Mouse (Mus musculus) limb, embryonic 15.5 days (tissue): Measurements from ENCODE around the gene Ncoa3. TPM values are rescaled to one million over a fixed set of nuclear protein-coding genes. Genes with fewer than 3 reads are reported as not detected.

Experiments used
- ATAC-seq: fragments of 200-750 bp; cut with Nextera tagmentation; 2 replicates; pipeline ENCODE4 v1.8.0; 2017; ENCODE audit warnings: low read depth, moderate TSS enrichment; ENCODE audit not compliant: insufficient number of reproducible peaks, low FRiP score, low TSS enrichment
- H3K27ac ChIP-seq: fragments of 300-500 bp; sonication (generic); 2 replicates; pipeline ENCODE4 v1.5.1; 2015; ENCODE audit warnings: moderate library complexity, mild to moderate bottlenecking, inconsistent platforms
- H3K27me3 ChIP-seq: fragments of 300-500 bp; sonication (generic); 2 replicates; pipeline ENCODE4 v1.6.1; 2015; ENCODE audit warnings: inconsistent platforms
- H3K36me3 ChIP-seq: fragments of 300-500 bp; sonication (generic); 2 replicates; pipeline ENCODE4 v1.6.1; 2015; ENCODE audit warnings: inconsistent platforms
- H3K4me1 ChIP-seq: fragments of 300-500 bp; sonication (generic); 2 replicates; pipeline ENCODE4 v1.6.1; 2015; ENCODE audit warnings: inconsistent platforms
- H3K4me2 ChIP-seq: fragments of 300-500 bp; sonication (generic); 2 replicates; pipeline ENCODE4 v1.6.1; 2015; ENCODE audit warnings: mild to moderate bottlenecking, inconsistent platforms
- H3K4me3 ChIP-seq: fragments of 300-500 bp; sonication (generic); 2 replicates; pipeline ENCODE4 v1.5.1; 2015; ENCODE audit warnings: mild to moderate bottlenecking, inconsistent platforms
- H3K9ac ChIP-seq: fragments of 300-500 bp; sonication (generic); 2 replicates; pipeline ENCODE4 v1.6.1; 2015; ENCODE audit warnings: inconsistent platforms
- H3K9me3 ChIP-seq: fragments of 300-500 bp; sonication (generic); 2 replicates; pipeline ENCODE4 v1.6.1; 2016; ENCODE audit warnings: inconsistent platforms
- WGBS: fragments of 180-500 bp; shearing (Covaris S2); methylation state at CpG from one replicate; pipeline ENCODE4 v1.1.7; 2015; 5-methylcytosine and 5-hydroxymethylcytosine counted together
- polyA plus RNA-seq: library from polyadenylated mRNA; unstranded; fragments of >200 nt; fragmentation: Nextera tagmentation; extraction: Ambion mirVana; gene quantifications from 2 replicates; pipeline ENCODE4 v1.2.1, GENCODE M21; 2015

Ncoa3 gene
- polyA plus RNA-seq, 1 experiment from 2014 or later, result 15.4 TPM

GRCm38 (mm10) chr2:165957257-165957828, 35.1 kb upstream of the Ncoa3 start:
- H3K4me1 ChIP-seq, result no peaks in the 10 kb centered on the region
- no peak overlapping the region for H3K4me3 ChIP-seq
- no peak overlapping the region for H3K27ac ChIP-seq
- WGBS, result 57% methylated on average over 9 of the region's 9 CpGs
- no peak overlapping the region for H3K4me2 ChIP-seq
- H3K27me3 ChIP-seq, result no peaks in the 10 kb centered on the region
- H3K9ac ChIP-seq, result no peak overlapping the region
- H3K9me3 ChIP-seq, result no peaks in the 10 kb centered on the region
- no peaks in the 10 kb centered on the region for H3K36me3 ChIP-seq
- ATAC-seq, result no peak

DNA sequence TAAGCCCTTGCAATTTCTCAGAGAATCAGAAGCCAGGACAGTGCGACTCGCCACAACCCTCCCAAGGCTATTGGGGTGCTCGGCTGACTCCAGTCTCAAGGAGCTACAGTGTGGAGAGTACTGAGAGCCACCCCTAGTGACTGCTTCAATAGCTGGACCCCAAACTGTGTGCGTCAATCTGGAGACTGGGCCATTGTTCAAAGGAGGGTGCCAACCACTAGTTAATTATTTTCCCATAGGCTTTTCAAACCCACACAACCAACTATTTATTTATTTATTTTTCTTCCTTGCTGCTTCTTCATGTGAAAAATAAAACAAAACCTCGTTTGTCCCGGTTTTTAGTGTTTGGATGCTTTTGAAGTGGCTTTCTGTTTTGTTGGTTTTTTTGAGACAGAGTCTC, 33.9 kb upstream of the Ncoa3 start:
- no peak overlapping the region for H3K4me2 ChIP-seq
- 92% methylated on average over 6 of the region's 6 CpGs for WGBS
- ATAC-seq, result no peak

GRCm38 (mm10) chr2:165960695-165961094, 31.7 kb upstream of the Ncoa3 start:
- H3K4me2 ChIP-seq, result no peak overlapping the region
- no peak overlapping the region for H3K9ac ChIP-seq
- H3K27ac ChIP-seq, result no peak overlapping the region
- no peak for ATAC-seq
- 53% methylated on average over 3 of the region's 3 CpGs for WGBS
- no peak overlapping the region for H3K4me3 ChIP-seq
- 0 out of 2 replicates have a peak, but pooled peaks cover 3% of the 10 kb centered on the region for H3K4me1 ChIP-seq
- no peaks in the 10 kb centered on the region for H3K36me3 ChIP-seq
- no peaks in the 10 kb centered on the region for H3K9me3 ChIP-seq
- no peaks in the 10 kb centered on the region for H3K27me3 ChIP-seq

More for the DNA sequence above, 33.9 kb upstream of the Ncoa3 start:
- no peak overlapping the region for H3K27ac ChIP-seq
- no peaks in the 10 kb centered on the region for H3K4me1 ChIP-seq
- no peak overlapping the region for H3K4me3 ChIP-seq
- no peak overlapping the region for H3K9ac ChIP-seq
- no peaks in the 10 kb centered on the region for H3K9me3 ChIP-seq
- H3K36me3 ChIP-seq, result no peaks in the 10 kb centered on the region
- no peaks in the 10 kb centered on the region for H3K27me3 ChIP-seq

GRCm38 (mm10) chr2:165962824-165963223, 29.6 kb upstream of the Ncoa3 start:
- no peak overlapping the region for H3K4me3 ChIP-seq
- no peaks in the 10 kb centered on the region for H3K36me3 ChIP-seq
- H3K27ac ChIP-seq, result no peak overlapping the region
- H3K4me1 ChIP-seq, result 0 out of 2 replicates have a peak, but pooled peaks cover 3% of the 10 kb centered on the region
- no peaks in the 10 kb centered on the region for H3K27me3 ChIP-seq
- WGBS, result 86% methylated on average over 5 of the region's 5 CpGs
- H3K9ac ChIP-seq, result no peak overlapping the region
- H3K9me3 ChIP-seq, result no peaks in the 10 kb centered on the region
- H3K4me2 ChIP-seq, result no peak overlapping the region
- ATAC-seq, result no peak

- 32% methylated on average over 4 of the region's 4 CpGs for WGBS
- 0 out of 2 replicates have a peak, but pooled peaks cover 3% of the 10 kb centered on the region for H3K4me1 ChIP-seq
- no peaks in the 10 kb centered on the region for H3K27me3 ChIP-seq
- H3K4me3 ChIP-seq, result no peak overlapping the region
- no peak overlapping the region for H3K27ac ChIP-seq
- no peak overlapping the region for H3K9ac ChIP-seq
- no peak overlapping the region for H3K4me2 ChIP-seq
- no peaks in the 10 kb centered on the region for H3K9me3 ChIP-seq
- ATAC-seq, result no peak
- no peaks in the 10 kb centered on the region for H3K36me3 ChIP-seq
Observed at GRCm38 (mm10) chr2:165964121-165964520, 28.3 kb upstream of the Ncoa3 start.

GRCm38 (mm10) chr2:165967076-165967475, 25.4 kb upstream of the Ncoa3 start:
- Histone ChIP-seq H3K27me3 (no peaks in the 10 kb centered on the region), H3K9ac (no peak overlapping the region), H3K4me1 (0 out of 2 replicates have a peak, but pooled peaks cover 3% of the 10 kb centered on the region), H3K36me3 (no peaks in the 10 kb centered on the region), H3K9me3 (no peaks in the 10 kb centered on the region), H3K4me3 (no peak overlapping the region), H3K27ac (no peak overlapping the region), H3K4me2 (no peak overlapping the region)
- ATAC-seq, result no peak
- 93% methylated on average over 2 of the region's 2 CpGs for WGBS

DNA sequence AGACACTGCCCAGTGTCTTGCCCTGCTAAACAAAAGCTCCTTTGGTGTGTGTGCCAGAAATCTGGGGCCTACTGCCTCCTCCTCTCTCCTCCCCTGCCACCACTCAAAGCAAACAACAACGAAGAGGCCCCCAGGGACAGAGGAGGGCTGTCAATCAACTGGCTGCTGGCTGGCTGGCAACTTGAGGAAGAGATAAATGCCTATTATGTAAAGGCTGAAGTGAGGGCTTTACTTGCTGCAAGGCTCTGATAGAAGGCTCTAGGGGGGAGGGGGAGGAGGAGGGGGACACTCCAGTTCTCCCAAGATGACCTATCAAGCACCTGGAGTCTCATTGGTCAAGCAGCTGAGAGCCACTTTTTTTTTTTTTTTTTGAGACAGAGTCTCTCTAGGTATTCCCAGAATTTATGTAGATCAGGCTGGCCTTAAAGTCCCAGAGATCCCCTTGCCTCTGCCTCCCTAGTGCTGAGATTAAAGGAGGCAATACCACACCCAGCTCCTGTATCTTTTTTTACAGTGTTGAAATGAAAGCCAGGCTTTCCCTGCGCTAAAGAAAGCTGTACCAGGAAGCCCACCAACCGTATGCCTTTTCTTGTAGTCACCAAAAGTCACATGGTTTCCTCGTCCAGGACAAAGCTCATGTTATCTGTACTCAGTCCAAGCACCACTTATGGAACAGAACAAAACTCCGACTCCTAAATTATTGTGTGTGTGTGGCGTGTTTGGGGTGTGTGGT, 24.4 kb upstream of the Ncoa3 start:
- 0 out of 2 replicates have a peak, but pooled peaks cover 3% of the 10 kb centered on the region for H3K4me1 ChIP-seq
- no peaks in the 10 kb centered on the region for H3K36me3 ChIP-seq
- no peak overlapping the region for H3K4me3 ChIP-seq
- no peak overlapping the region for H3K9ac ChIP-seq
- WGBS, result 64% methylated on average over 6 of the region's 6 CpGs
- no peak overlapping the region for H3K4me2 ChIP-seq
- ATAC-seq, result no peak
- H3K27me3 ChIP-seq, result no peaks in the 10 kb centered on the region
- H3K9me3 ChIP-seq, result no peaks in the 10 kb centered on the region
- no peak overlapping the region for H3K27ac ChIP-seq

DNA sequence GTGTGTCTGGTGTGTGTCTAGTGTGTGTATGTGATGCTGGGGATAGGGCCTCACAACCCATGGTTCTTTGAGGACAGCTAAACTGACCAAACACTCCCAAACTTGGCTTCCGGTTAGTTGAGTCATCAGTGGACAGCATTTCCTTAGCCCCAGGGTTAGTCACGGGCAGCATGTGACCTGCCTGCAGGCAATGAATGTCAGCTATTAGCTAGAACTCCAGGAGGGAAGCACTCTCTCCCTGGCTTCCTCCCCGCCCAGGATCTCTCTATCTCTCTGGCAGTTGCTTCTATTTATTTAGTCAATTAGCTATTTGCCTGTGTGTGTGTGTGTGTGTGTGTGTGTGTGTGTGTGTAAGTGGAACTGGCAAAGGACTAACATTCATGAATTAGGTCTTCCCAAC, 23.6 kb upstream of the Ncoa3 start:
- Histone ChIP-seq H3K27me3 (no peaks in the 10 kb centered on the region), H3K4me3 (no peak overlapping the region), H3K4me1 (0 out of 2 replicates have a peak, but pooled peaks cover 3% of the 10 kb centered on the region), H3K36me3 (no peaks in the 10 kb centered on the region), H3K4me2 (no peak overlapping the region), H3K9ac (no peak overlapping the region), H3K9me3 (no peaks in the 10 kb centered on the region), H3K27ac (no peak overlapping the region)
- WGBS, result 60% methylated on average over 3 of the region's 3 CpGs
- ATAC-seq, result no peak

- Histone ChIP-seq H3K4me1 (no peaks in the 10 kb centered on the region), H3K4me2 (no peak overlapping the region), H3K9me3 (no peaks in the 10 kb centered on the region), H3K27me3 (no peaks in the 10 kb centered on the region), H3K4me3 (no peak overlapping the region), H3K9ac (no peak overlapping the region), H3K36me3 (no peaks in the 10 kb centered on the region), H3K27ac (no peak overlapping the region)
- 50% methylated on average over 8 of the region's 8 CpGs for whole genome bisulfite sequencing
- ATAC-seq, result no peak
Observed at GRCm38 (mm10) chr2:165969391-165969790, 23.0 kb upstream of the Ncoa3 start.

DNA sequence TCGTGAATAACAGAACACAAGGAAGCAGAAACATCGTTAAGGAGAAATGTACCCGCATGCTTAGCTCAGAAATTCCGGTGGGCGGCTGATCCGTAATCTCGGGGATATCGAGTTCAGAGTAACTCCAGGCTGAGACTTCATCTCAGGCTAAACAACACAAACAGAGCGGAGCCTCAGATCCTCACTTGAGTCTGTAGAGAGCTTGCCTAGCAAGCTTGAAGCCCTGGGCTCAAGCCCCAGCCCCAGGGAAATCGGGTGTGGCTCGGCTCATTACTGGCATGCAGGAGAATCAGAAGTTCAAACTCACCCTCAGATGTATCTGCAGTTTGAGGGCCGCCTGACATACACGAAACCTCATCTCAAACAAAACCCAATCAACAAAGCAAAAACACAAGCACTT, 22.5 kb upstream of the Ncoa3 start:
- no peak overlapping the region for H3K9ac ChIP-seq
- H3K9me3 ChIP-seq, result no peaks in the 10 kb centered on the region
- no peak overlapping the region for H3K27ac ChIP-seq
- no peak overlapping the region for H3K4me3 ChIP-seq
- no peaks in the 10 kb centered on the region for H3K4me1 ChIP-seq
- 70% methylated on average over 13 of the region's 13 CpGs for WGBS
- H3K27me3 ChIP-seq, result no peaks in the 10 kb centered on the region
- H3K4me2 ChIP-seq, result no peak overlapping the region
- no peaks in the 10 kb centered on the region for H3K36me3 ChIP-seq
- ATAC-seq, result no peak

DNA sequence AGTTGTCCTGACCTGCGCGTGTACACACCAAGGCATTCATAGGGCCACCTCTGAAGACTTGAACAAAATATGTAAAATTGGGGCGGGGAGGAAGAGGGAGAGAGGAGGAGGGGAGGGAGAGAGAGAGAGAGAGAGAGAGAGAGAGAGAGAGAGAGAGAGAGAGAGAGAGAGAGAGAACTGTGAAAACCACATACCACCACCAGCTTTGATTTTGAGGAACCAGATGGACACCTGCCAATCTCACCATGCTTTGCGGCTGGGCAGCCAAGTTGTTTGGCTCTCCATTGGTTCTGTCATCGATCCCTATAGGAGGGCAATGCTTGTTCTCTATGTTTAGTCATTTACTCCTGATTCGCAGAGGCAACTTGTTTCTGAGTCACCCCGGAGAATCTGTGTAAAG, 21.7 kb upstream of the Ncoa3 start:
- no peak for ATAC-seq
- Histone ChIP-seq H3K4me1 (no peaks in the 10 kb centered on the region), H3K27me3 (no peaks in the 10 kb centered on the region), H3K9ac (no peak overlapping the region), H3K9me3 (no peaks in the 10 kb centered on the region), H3K27ac (no peak overlapping the region), H3K4me3 (no peak overlapping the region), H3K36me3 (no peaks in the 10 kb centered on the region), H3K4me2 (no peak overlapping the region)
- WGBS, result 91% methylated on average over 7 of the region's 7 CpGs

DNA sequence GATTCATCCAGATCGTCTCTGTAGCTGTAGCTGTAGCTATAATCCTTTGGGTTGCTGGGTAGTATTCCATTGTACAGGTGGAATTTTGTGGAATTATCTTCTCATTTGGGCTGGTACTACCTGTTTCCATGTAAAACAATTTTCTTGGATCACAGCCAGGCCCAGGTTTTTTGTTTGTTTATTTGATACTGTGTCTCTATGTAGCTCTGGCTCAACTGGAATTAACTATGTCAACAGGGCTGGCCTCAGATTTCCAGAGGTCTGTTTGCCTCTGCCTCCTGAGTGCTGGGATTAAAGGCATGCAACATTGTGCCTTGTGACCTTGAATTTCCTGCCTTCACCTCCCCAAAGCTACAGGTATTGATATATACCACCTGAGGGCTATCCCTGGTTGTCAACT, 18.1 kb upstream of the Ncoa3 start:
- Histone ChIP-seq H3K27ac (no peak overlapping the region), H3K36me3 (no peaks in the 10 kb centered on the region), H3K4me1 (no peaks in the 10 kb centered on the region), H3K4me3 (no peak overlapping the region), H3K27me3 (no peaks in the 10 kb centered on the region), H3K9ac (no peak overlapping the region), H3K9me3 (no peaks in the 10 kb centered on the region), H3K4me2 (no peak overlapping the region)
- ATAC-seq, result no peak
- WGBS, result 80% methylated on average over 1 of the region's 1 CpGs
